Mouse (Mus musculus) cortical plate, adult 2 months (tissue): ENCODE measurements around the gene D5Ertd579e.

Experiments
- CTCF ChIP-seq: fragments of 200-500 bp; IDR thresholded peaks from 2 replicates; pipeline ENCODE4 v1.5.1; 2011; ENCODE audit warnings: mild to moderate bottlenecking, control low read depth, low read length; ENCODE audit not compliant: insufficient read depth; ENCODE audit errors: extremely low read depth
- POLR2A ChIP-seq: fragments of 200-500 bp; IDR thresholded peaks from 2 replicates; pipeline ENCODE4 v1.6.1; 2011; ENCODE audit warnings: mild to moderate bottlenecking, low read length, control low read depth; ENCODE audit not compliant: insufficient read depth; ENCODE audit errors: extremely low read depth

- TF ChIP-seq CTCF, result no peak
- TF ChIP-seq POLR2A, result no peak
Measured at GRCm38 (mm10) chr5:36581259-36581923, 114.4 kb downstream of the D5Ertd579e start.
